Mouse (Mus musculus) CH12.LX (cell line): ENCODE measurements around the gene Rec114. TPM values are rescaled to one million over a fixed set of nuclear protein-coding genes. Genes with fewer than 3 reads are reported as not detected.

Source experiments
- DNase-seq: peaks from one replicate; pipeline ENCODE4 v3.0.0-alpha.2; 2013; ENCODE audit errors: extremely low read depth
- H3K27ac ChIP-seq: 2 replicates; pipeline ENCODE4 v1.5.1; 2012; ENCODE audit warnings: low read depth, mild to moderate bottlenecking, control low read depth, moderate library complexity; ENCODE audit not compliant: insufficient read depth
- H3K27me3 ChIP-seq: replicated peaks from 2 replicates; pipeline ENCODE3; 2012; ENCODE audit warnings: inconsistent platforms
- H3K36me3 ChIP-seq, 2 experiments: replicated peaks in 1 of 2; 2 replicates each; pipeline versions ENCODE3 to v1.6.1; 2012; ENCODE audit warnings: inconsistent platforms in 1 of 2, low read length in 1 of 2, mild to moderate bottlenecking in 1 of 2, mixed read lengths in 1 of 2, moderate library complexity in 1 of 2; ENCODE audit not compliant: control insufficient read depth in 1 of 2, insufficient read depth in 1 of 2
- H3K4me1 ChIP-seq, 2 experiments: 2 replicates each; pipeline ENCODE4 v1.6.1; 2012; ENCODE audit warnings: inconsistent platforms in 1 of 2, moderate library complexity in 1 of 2; ENCODE audit not compliant: insufficient read depth in 2 of 2, control insufficient read depth in 1 of 2
- H3K4me2 ChIP-seq: 2 replicates; pipeline ENCODE4 v1.6.1; 2012; ENCODE audit warnings: low read depth, mild to moderate bottlenecking, control low read depth; ENCODE audit not compliant: poor library complexity, insufficient read depth, severe bottlenecking
- H3K4me3 ChIP-seq, 3 experiments: fragments of 150-350 bp in 1 of 3; sonication (generic) in 1 of 3; replicated peaks in 1 of 3; 2 replicates each; pipeline versions ENCODE3 to v1.5.1; 2011 to 2012; ENCODE audit warnings: low read depth in 2 of 3, low read length in 2 of 3, mild to moderate bottlenecking in 2 of 3, moderate library complexity in 2 of 3, control low read depth in 1 of 3, improper control_type of control experiment in 1 of 3, inconsistent platforms in 1 of 3, mixed read lengths in 1 of 3; ENCODE audit not compliant: poor library complexity in 1 of 3
- H3K79me2 ChIP-seq: replicated peaks from 2 replicates; pipeline ENCODE4 v1.6.1; 2012; ENCODE audit warnings: mild to moderate bottlenecking, moderate library complexity; ENCODE audit not compliant: control insufficient read depth, poor library complexity, insufficient read depth, severe bottlenecking; ENCODE audit errors: extremely low read depth
- H3K9ac ChIP-seq: 2 replicates; pipeline ENCODE4 v1.6.1; 2012; ENCODE audit warnings: low read depth, mild to moderate bottlenecking, control low read depth, moderate library complexity; ENCODE audit not compliant: insufficient read depth
- H3K9me3 ChIP-seq: replicated peaks from 2 replicates; pipeline ENCODE3; 2012; ENCODE audit warnings: low read length, inconsistent platforms, mixed read lengths
- BHLHE40 ChIP-seq: IDR thresholded peaks from 2 replicates; pipeline ENCODE4 v1.6.1; 2011; ENCODE audit warnings: mild to moderate bottlenecking, low read depth, low read length, improper control_type of control experiment
- CHD2 ChIP-seq: IDR thresholded peaks from 2 replicates; pipeline ENCODE4 v1.6.1; 2011; ENCODE audit warnings: low read length, improper control_type of control experiment
- ELF1 ChIP-seq: IDR thresholded peaks from 2 replicates; pipeline ENCODE4 v1.6.1; 2014; ENCODE audit warnings: low read depth, mild to moderate bottlenecking, inconsistent platforms, low read length, improper control_type of control experiment
- ETS1 ChIP-seq: conservative IDR thresholded peaks from 2 replicates; pipeline ENCODE4 v1.6.1; 2012; ENCODE audit warnings: low read depth, mild to moderate bottlenecking, inconsistent platforms, low read length, improper control_type of control experiment, moderate library complexity
- GABPA ChIP-seq: IDR thresholded peaks from 2 replicates; pipeline ENCODE4 v1.6.1; 2012; ENCODE audit warnings: low read depth, low read length, improper control_type of control experiment, inconsistent platforms; ENCODE audit not compliant: insufficient replicate concordance
- HCFC1 ChIP-seq: IDR thresholded peaks from 2 replicates; pipeline ENCODE4 v1.6.1; 2012; ENCODE audit warnings: low read depth, mild to moderate bottlenecking, inconsistent platforms, low read length, improper control_type of control experiment
- JUN ChIP-seq: IDR thresholded peaks from 2 replicates; pipeline ENCODE4 v1.6.1; 2011; ENCODE audit warnings: low read depth, mild to moderate bottlenecking, low read length, improper control_type of control experiment, moderate library complexity; ENCODE audit not compliant: insufficient read depth
- JUND ChIP-seq: conservative IDR thresholded peaks from 2 replicates; pipeline ENCODE4 v1.6.1; 2011; ENCODE audit warnings: low read depth, low read length, improper control_type of control experiment
- MXI1 ChIP-seq: IDR thresholded peaks from 2 replicates; pipeline ENCODE4 v1.6.1; 2011; ENCODE audit warnings: mild to moderate bottlenecking, low read depth, low read length, improper control_type of control experiment
- PAX5 ChIP-seq: IDR thresholded peaks from 2 replicates; pipeline ENCODE4 v1.6.1; 2012; ENCODE audit warnings: low read length, inconsistent platforms, mixed read lengths
- POLR2A ChIP-seq: IDR thresholded peaks from 2 replicates; pipeline ENCODE4 v1.6.1; 2011; ENCODE audit warnings: low read depth, mild to moderate bottlenecking, improper control_type of control experiment, low read length
- POLR2AphosphoS2 ChIP-seq: IDR thresholded peaks from 2 replicates; pipeline ENCODE4 v1.6.1; 2011; ENCODE audit warnings: low read depth, low read length, improper control_type of control experiment
- RAD21 ChIP-seq: IDR thresholded peaks from 2 replicates; pipeline ENCODE4 v1.6.1; 2011; ENCODE audit warnings: low read depth, mild to moderate bottlenecking, low read length, improper control_type of control experiment, moderate library complexity
- RCOR1 ChIP-seq: conservative IDR thresholded peaks from 2 replicates; pipeline ENCODE4 v1.6.1; 2012; ENCODE audit warnings: low read depth, mild to moderate bottlenecking, inconsistent platforms, low read length, improper control_type of control experiment
- SIN3A ChIP-seq: IDR thresholded peaks from 2 replicates; pipeline ENCODE4 v1.6.1; 2012; ENCODE audit warnings: low read length, improper control_type of control experiment, inconsistent platforms
- TBP ChIP-seq: conservative IDR thresholded peaks from 2 replicates; pipeline ENCODE4 v1.6.1; 2011; ENCODE audit warnings: low read depth, low read length, improper control_type of control experiment
- ZKSCAN1 ChIP-seq: IDR thresholded peaks from 2 replicates; pipeline ENCODE4 v1.6.1; 2012; ENCODE audit warnings: low read depth, inconsistent platforms, low read length, improper control_type of control experiment, borderline replicate concordance
- dilution Hi-C: fragments of 300-500 bp; cut with MboI; formaldehyde crosslinking; loops from 2 replicates; pipeline ENCODE4 v1.14.3; 2020; ENCODE audit warnings: low sequenced_read_pairs; ENCODE audit not compliant: extremely low pct_unique_long_range_greater_than_20kb, extremely low pct_ligation_motif_present
- in situ Hi-C: fragments of 300-500 bp; cut with MboI; formaldehyde crosslinking; loops from 3 replicates; pipeline ENCODE4 v1.14.3; 2019; ENCODE audit warnings: low sequenced_read_pairs, low pct_ligation_motif_present, low pct_unique_long_range_greater_than_20kb, mixed read lengths
- polyA plus RNA-seq: library from polyadenylated mRNA; unstranded; fragments of >175 nt; gene quantifications from 2 replicates; pipeline ENCODE4 v1.2.1, GENCODE M21; 2012; ENCODE audit warnings: low read depth; ENCODE audit not compliant: insufficient read length
- total RNA-seq, 2 experiments: library from RNA; depleted of rRNA; stranded (reverse); fragments of 300-350 nt in 1 of 2; fragments of >200 nt in 1 of 2; gene quantifications; 2 replicates each; pipeline ENCODE4 v1.2.3; 2012 to 2014

The Rec114 gene
- total and polyA plus RNA-seq, 3 experiments: 0.69 TPM; not detected in 2

GRCm38 (mm10) chr9:58662007-58662406 lies 81.8 kb downstream of the Rec114 start:
- TF ChIP-seq POLR2AphosphoS2 (no peak), RAD21 (peak; percentile 5), ETS1 (no peak), BHLHE40 (no peak), TBP (no peak), JUND (no peak)
- H3K79me2 ChIP-seq: no peaks in the 10 kb centered on the region
- in situ Hi-C loops (no loop called here), dilution Hi-C loops (no loop called here)
- peaks cover 0 to 31% of the 10 kb centered on the region in 2 experiments; a peak in 2 of 4 replicates for H3K4me1 ChIP-seq
- no peak overlapping the region for H3K4me3 ChIP-seq
- DNase-seq: no peak
- no peaks in the 10 kb centered on the region for H3K27me3 ChIP-seq
- H3K4me2 ChIP-seq: no peak overlapping the region
- peaks cover 13 to 81% of the 10 kb centered on the region in 2 experiments for H3K36me3 ChIP-seq
- no peak overlapping the region for H3K27ac ChIP-seq
- H3K9me3 ChIP-seq: no peaks in the 10 kb centered on the region
- H3K9ac ChIP-seq: no peak overlapping the region

- Histone ChIP-seq H3K79me2 (no peaks in the 10 kb centered on the region), H3K27ac (no peak overlapping the region), H3K4me2 (no peak overlapping the region), H3K9me3 (no peaks in the 10 kb centered on the region), H3K4me1 (peaks cover 0 to 31% of the 10 kb centered on the region in 2 experiments; a peak in 2 of 4 replicates)
- TF ChIP-seq RCOR1: no peak
- TF ChIP-seq, all 38 proteins: peak for 0
- Histone ChIP-seq H3K9ac (no peak overlapping the region), H3K36me3 (peaks cover 13 to 82% of the 10 kb centered on the region in 2 experiments), H3K4me3 (no peak overlapping the region), H3K27me3 (no peaks in the 10 kb centered on the region)
- no peak for DNase-seq
- in situ Hi-C loops (no loop called here), dilution Hi-C loops (no loop called here)
Measured at GRCm38 (mm10) chr9:58660673-58661072, 83.1 kb downstream of the Rec114 start.

DNA sequence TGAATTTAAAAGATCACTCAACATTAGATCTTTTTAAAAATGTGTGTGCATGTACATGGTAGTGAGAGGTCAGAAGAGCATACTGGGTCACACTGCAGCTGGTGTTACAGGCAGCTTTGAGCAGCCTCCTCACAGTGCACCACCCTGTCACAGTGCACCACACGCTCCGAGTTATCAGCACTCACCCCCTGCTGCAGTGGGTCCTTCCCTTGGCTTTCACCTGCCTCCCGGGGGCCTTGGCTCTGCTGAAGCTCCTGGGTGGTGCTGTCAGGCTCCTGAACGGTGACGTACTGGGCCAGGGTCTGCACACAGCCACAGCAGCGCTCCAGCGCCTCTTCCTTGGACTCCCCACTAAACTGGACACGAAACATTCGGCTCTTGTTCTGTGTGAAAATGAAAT lies 83.8 kb downstream of the Rec114 start:
- DNase-seq: no peak
- Histone ChIP-seq H3K9me3 (no peaks in the 10 kb centered on the region), H3K4me2 (no peak overlapping the region), H3K27ac (no peak overlapping the region), H3K4me3 (no peak overlapping the region), H3K9ac (no peak overlapping the region), H3K4me1 (peaks cover 0 to 31% of the 10 kb centered on the region in 2 experiments; a peak in 2 of 4 replicates), H3K36me3 (peaks cover 14 to 82% of the 10 kb centered on the region in 2 experiments), H3K27me3 (no peaks in the 10 kb centered on the region), H3K79me2 (no peaks in the 10 kb centered on the region)
- dilution Hi-C loops: no loop called here
- no peak for TF ChIP-seq SIN3A
- no peak for TF ChIP-seq MXI1
- no peak for TF ChIP-seq ZKSCAN1
- TF ChIP-seq ELF1: no peak
- no peak for TF ChIP-seq JUN
- no peak for TF ChIP-seq BHLHE40
- no peak for TF ChIP-seq POLR2A
- TF ChIP-seq CHD2: no peak
- no peak for TF ChIP-seq HCFC1
- no peak for TF ChIP-seq RCOR1
- no peak for TF ChIP-seq GABPA
- no peak for TF ChIP-seq POLR2AphosphoS2
- no peak for TF ChIP-seq TBP
- TF ChIP-seq JUND: no peak
- TF ChIP-seq ETS1: no peak
- TF ChIP-seq PAX5: no peak
- in situ Hi-C loops: loop anchor here (10.0 kb wide), 2 partner anchors 75 to 115 kb away; partner anchors contain the start of gene Nptn
